Mouse (Mus musculus) myocyte (in vitro differentiated cells): Measurements from ENCODE around the gene Camk1g. TPM values are rescaled to one million over a fixed set of nuclear protein-coding genes. Genes with fewer than 3 reads are reported as not detected.

ENCODE experiments used
- H3K27me3 ChIP-seq: one replicate; pipeline ENCODE4 v1.6.1; 2011; ENCODE audit not compliant: control insufficient read depth, insufficient read depth, insufficient read length
- H3K36me3 ChIP-seq: one replicate; pipeline ENCODE4 v1.6.1; 2011; ENCODE audit not compliant: control insufficient read depth, insufficient read depth
- H3K4me2 ChIP-seq: one replicate; pipeline ENCODE4 v1.6.1; 2011; ENCODE audit warnings: low read depth, control low read depth
- H3K4me3 ChIP-seq: one replicate; pipeline ENCODE4 v1.5.1; 2011; ENCODE audit warnings: mild to moderate bottlenecking, control low read depth, moderate library complexity
- H3K79me2 ChIP-seq: one replicate; pipeline ENCODE4 v1.6.1; 2011; ENCODE audit not compliant: control insufficient read depth, insufficient read depth
- H3ac ChIP-seq: one replicate; pipeline ENCODE4 v1.6.1; 2011; ENCODE audit not compliant: control insufficient read depth, insufficient read length
- CEBPB ChIP-seq: IDR thresholded peaks from 2 replicates; pipeline ENCODE4 v1.6.1; 2011; ENCODE audit warnings: mild to moderate bottlenecking, moderate library complexity; ENCODE audit not compliant: poor library complexity, insufficient read depth, severe bottlenecking
- E2F4 ChIP-seq: IDR thresholded peaks from one replicate; pipeline ENCODE4 v1.6.1; 2011; ENCODE audit warnings: mild to moderate bottlenecking, control low read depth, moderate library complexity; ENCODE audit not compliant: insufficient read depth
- MAX ChIP-seq: IDR thresholded peaks from one replicate; pipeline ENCODE4 v1.6.1; 2011; ENCODE audit warnings: low read depth, mild to moderate bottlenecking, control low read depth
- MYOD1 ChIP-seq, 3 experiments: IDR thresholded peaks; one replicate each; pipeline ENCODE4 v1.6.1; 2011; ENCODE audit warnings: control low read depth in 2 of 3, low read depth in 2 of 3, mild to moderate bottlenecking in 2 of 3, moderate library complexity in 1 of 3; ENCODE audit not compliant: insufficient read length in 2 of 3, control insufficient read depth in 1 of 3
- MYOG ChIP-seq, 3 experiments: IDR thresholded peaks; one replicate each; pipeline ENCODE4 v1.6.1; 2011; ENCODE audit warnings: control low read depth in 2 of 3, low read depth in 2 of 3, mild to moderate bottlenecking in 2 of 3; ENCODE audit not compliant: insufficient read length in 2 of 3, control insufficient read depth in 1 of 3, insufficient read depth in 1 of 3
- POLR2A ChIP-seq: IDR thresholded peaks from one replicate; pipeline ENCODE4 v1.6.1; 2011; ENCODE audit warnings: low read depth, mild to moderate bottlenecking, control low read depth, moderate library complexity; ENCODE audit not compliant: insufficient read length
- POLR2AphosphoS2 ChIP-seq: IDR thresholded peaks from one replicate; pipeline ENCODE4 v1.6.1; 2011; ENCODE audit warnings: low read depth, control low read depth; ENCODE audit not compliant: insufficient read length
- REST ChIP-seq: IDR thresholded peaks from one replicate; pipeline ENCODE4 v1.6.1; 2011; ENCODE audit warnings: mild to moderate bottlenecking, control low read depth, moderate library complexity; ENCODE audit not compliant: insufficient read depth, insufficient read length
- SRF ChIP-seq: IDR thresholded peaks from one replicate; pipeline ENCODE4 v1.6.1; 2011; ENCODE audit warnings: low read depth; ENCODE audit not compliant: control insufficient read depth, insufficient read length
- TCF12 ChIP-seq: IDR thresholded peaks from one replicate; pipeline ENCODE4 v1.6.1; 2011; ENCODE audit warnings: mild to moderate bottlenecking, control low read depth; ENCODE audit not compliant: poor library complexity, insufficient read depth, severe bottlenecking
- TCF3 ChIP-seq: IDR thresholded peaks from one replicate; pipeline ENCODE4 v1.6.1; 2011; ENCODE audit warnings: low read depth, control low read depth; ENCODE audit not compliant: insufficient read length
- USF1 ChIP-seq: IDR thresholded peaks from one replicate; pipeline ENCODE4 v1.6.1; 2011; ENCODE audit warnings: low read depth, mild to moderate bottlenecking, control low read depth, moderate library complexity
- polyA plus RNA-seq: library from polyadenylated mRNA; unstranded; fragments of >200 nt; fragmentation: generic; extraction: Trizol; gene quantifications from one replicate; pipeline ENCODE4 v1.2.1, GENCODE M21; 2012; ENCODE audit warnings: missing spikeins

Gene Camk1g
- polyA plus RNA-seq, 1 experiment = 4.1 TPM

GRCm38 (mm10) chr1:193362078-193362477, 8.0 kb downstream of the Camk1g start:
- Histone ChIP-seq H3K79me2 (no peaks in the 10 kb centered on the region), H3K4me3 (no peak overlapping the region), H3K27me3 (no peaks in the 10 kb centered on the region), H3K4me2 (no peak overlapping the region), H3K36me3 (no peaks in the 10 kb centered on the region), H3ac (no peak overlapping the region)
- no peak for TF ChIP-seq USF1
- TF ChIP-seq TCF3 = no peak
- no peak for TF ChIP-seq MYOG (IDR thresholded peaks at IDR 0.05; ENCODE audit: control insufficient read depth in 1 of 3, insufficient read depth in 1 of 3, insufficient read length in 2 of 3, low read depth in 2 of 3)
- no peak for TF ChIP-seq POLR2AphosphoS2
- no peak for TF ChIP-seq POLR2A
- TF ChIP-seq MAX = no peak
- TF ChIP-seq MYOD1 (IDR thresholded peaks at IDR 0.05; ENCODE audit: control insufficient read depth in 1 of 3, insufficient read length in 2 of 3, low read depth in 2 of 3) = no peak
- no peak for TF ChIP-seq SRF
- TF ChIP-seq REST = no peak
- TF ChIP-seq TCF12 = no peak
- no peak for TF ChIP-seq E2F4

- TF ChIP-seq REST (no peak), MYOG (IDR thresholded peaks at IDR 0.05; ENCODE audit: control insufficient read depth in 1 of 3, insufficient read depth in 1 of 3, insufficient read length in 2 of 3, low read depth in 2 of 3) (no peak), POLR2A (no peak), TCF12 (no peak), CEBPB (no peak), MAX (no peak), E2F4 (no peak), USF1 (no peak), MYOD1 (IDR thresholded peaks at IDR 0.05; ENCODE audit: control insufficient read depth in 1 of 3, insufficient read length in 2 of 3, low read depth in 2 of 3) (no peak), POLR2AphosphoS2 (no peak), TCF3 (no peak), SRF (no peak)
- H3ac ChIP-seq = no peak overlapping the region
- no peaks in the 10 kb centered on the region for H3K36me3 ChIP-seq
- H3K4me3 ChIP-seq = no peak overlapping the region
- no peak overlapping the region for H3K4me2 ChIP-seq
- H3K79me2 ChIP-seq = no peaks in the 10 kb centered on the region
- H3K27me3 ChIP-seq = no peaks in the 10 kb centered on the region
These were observed 8.9 kb downstream of the Camk1g start for GRCm38 (mm10) chr1:193361181-193361580.

GRCm38 (mm10) chr1:193359199-193359598, 10.9 kb downstream of the Camk1g start:
- TF ChIP-seq TCF3 (no peak), E2F4 (no peak), MYOD1 (IDR thresholded peaks at IDR 0.05; ENCODE audit: control insufficient read depth in 1 of 3, insufficient read length in 2 of 3, low read depth in 2 of 3) (no peak), POLR2AphosphoS2 (no peak), POLR2A (no peak), CEBPB (no peak), SRF (no peak), MYOG (IDR thresholded peaks at IDR 0.05; ENCODE audit: control insufficient read depth in 1 of 3, insufficient read depth in 1 of 3, insufficient read length in 2 of 3, low read depth in 2 of 3) (no peak), MAX (no peak), USF1 (no peak), TCF12 (no peak), REST (no peak)
- Histone ChIP-seq H3K4me3 (no peak overlapping the region), H3K36me3 (no peaks in the 10 kb centered on the region), H3K79me2 (no peaks in the 10 kb centered on the region), H3K27me3 (no peaks in the 10 kb centered on the region), H3ac (no peak overlapping the region), H3K4me2 (no peak overlapping the region)

- H3ac ChIP-seq = no peak overlapping the region
- no peaks in the 10 kb centered on the region for H3K36me3 ChIP-seq
- H3K4me2 ChIP-seq = no peak overlapping the region
- TF ChIP-seq MAX (no peak), POLR2AphosphoS2 (no peak), SRF (no peak)
- no peak overlapping the region for H3K4me3 ChIP-seq
- no peaks in the 10 kb centered on the region for H3K27me3 ChIP-seq
- no peaks in the 10 kb centered on the region for H3K79me2 ChIP-seq
These were observed 18.5 kb downstream of the Camk1g start for GRCm38 (mm10) chr1:193351583-193351982.

- TF ChIP-seq E2F4 = no peak
- TF ChIP-seq USF1 = no peak
- no peak for TF ChIP-seq MYOD1 (IDR thresholded peaks at IDR 0.05; ENCODE audit: control insufficient read depth in 1 of 3, insufficient read length in 2 of 3, low read depth in 2 of 3)
- TF ChIP-seq POLR2AphosphoS2 = no peak
- TF ChIP-seq CEBPB = no peak
- TF ChIP-seq REST = no peak
- no peak for TF ChIP-seq SRF
- no peaks in the 10 kb centered on the region for H3K79me2 ChIP-seq
- H3K4me2 ChIP-seq = no peak overlapping the region
- H3K27me3 ChIP-seq = no peaks in the 10 kb centered on the region
- H3K36me3 ChIP-seq = no peaks in the 10 kb centered on the region
- H3K4me3 ChIP-seq = no peak overlapping the region
- H3ac ChIP-seq = no peak overlapping the region
These were observed 19.6 kb downstream of the Camk1g start for GRCm38 (mm10) chr1:193350546-193350801.
